Mouse (Mus musculus): ENCODE measurements at regions not wholly inside any gene's neighbourhood (a gene's known extent, or its start where the extent isn't known, plus 50 kb on each side); places are given as distances from the start of the nearest gene placed in this dataset.
"Not testable (repeated sequence)": the region's sequence is repeated elsewhere in the genome, so short reads cannot be mapped to it uniquely, and the experiment has no call there.

DNA sequence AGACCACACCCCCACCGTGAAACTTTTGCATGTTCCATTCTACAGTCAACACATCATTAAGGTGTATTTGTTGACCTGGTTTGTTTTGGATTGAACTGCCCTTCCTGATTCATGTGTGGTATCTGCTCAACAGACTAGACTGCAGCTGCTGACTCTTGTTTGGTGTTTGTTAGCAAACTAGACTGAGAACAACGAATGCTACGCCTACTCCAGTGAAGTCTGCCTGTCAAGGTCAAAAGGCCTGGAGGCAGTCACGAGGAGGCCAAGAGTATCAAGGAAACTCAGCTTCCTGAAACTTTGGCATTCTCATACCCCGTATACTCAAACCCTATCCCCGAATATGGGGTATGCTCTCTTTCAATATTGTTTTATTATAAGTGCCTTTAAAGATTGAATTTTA, 194.2 kb upstream of the Spin1 start:
- DNase-seq (ENCODE audit: low spot score in 2 of 2); intact Hi-C loops (cut with DNase I): not testable (repeated sequence)

DNA sequence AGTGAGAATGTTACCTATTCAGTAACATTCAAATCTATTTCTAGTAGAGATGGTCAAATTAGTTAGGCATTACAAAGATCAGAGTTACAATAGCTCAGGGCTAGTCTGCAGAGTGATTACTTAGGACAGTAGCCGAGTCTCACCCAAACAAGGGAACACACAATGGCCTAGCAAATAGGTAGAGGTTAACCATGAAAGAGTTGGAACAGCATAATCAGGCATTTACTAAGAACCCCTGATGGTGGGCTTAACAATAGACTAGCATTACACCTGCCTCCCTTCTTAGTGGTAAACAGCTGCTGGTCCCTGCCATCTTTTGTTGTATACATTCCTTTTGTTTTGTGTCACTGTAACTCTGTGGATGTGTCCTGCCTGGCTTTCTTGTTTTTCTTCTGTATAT, 193.8 kb upstream of the Spin1 start:
- DNase-seq (ENCODE audit: low spot score in 2 of 2) = no peak
- intact Hi-C loops (cut with DNase I) = no loop called here

DNA sequence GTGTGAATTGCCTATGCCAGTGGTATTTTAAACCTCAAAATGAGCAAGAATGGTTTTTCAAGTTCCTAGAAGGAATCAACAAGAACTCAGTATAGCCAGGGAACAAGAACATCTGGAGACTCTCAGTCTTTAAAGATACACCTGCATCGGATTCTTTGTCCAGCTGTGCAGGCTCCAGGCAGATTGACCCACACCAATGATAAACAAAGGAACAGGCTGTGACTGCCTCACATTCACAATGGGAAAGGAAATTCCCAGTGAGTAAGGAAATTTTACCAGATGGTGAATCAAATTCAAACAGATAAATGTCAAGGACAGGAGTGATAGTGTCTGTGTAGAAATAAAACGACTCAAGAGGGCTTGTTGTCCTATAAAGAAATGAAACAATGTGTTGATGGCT, 187.9 kb upstream of the Spin1 start:
- intact Hi-C loops (cut with DNase I); DNase-seq (ENCODE audit: low spot score in 2 of 2): not testable (repeated sequence)

DNA sequence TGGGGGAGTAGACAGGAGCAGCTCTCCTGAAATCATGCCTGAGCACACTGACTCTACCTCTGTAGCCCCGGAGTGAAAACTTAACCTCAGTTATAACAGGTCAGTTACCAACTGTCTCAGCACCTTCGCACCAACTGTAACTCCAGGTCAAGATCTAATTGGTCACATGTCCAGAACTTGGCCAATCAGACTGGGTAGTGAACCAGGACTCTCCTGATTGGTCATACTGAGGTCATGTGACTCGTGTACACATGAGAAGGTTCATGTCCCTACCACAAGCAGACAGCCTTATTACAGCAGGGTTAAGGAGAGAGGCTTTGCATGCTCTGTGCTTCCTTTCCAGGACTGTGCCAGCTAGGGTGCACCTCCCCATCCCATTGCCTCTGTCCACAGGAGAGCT, 166.7 kb upstream of the Spin1 start:
- DNase-seq (ENCODE audit: low spot score in 2 of 2); intact Hi-C loops (cut with DNase I): not testable (repeated sequence)

DNA sequence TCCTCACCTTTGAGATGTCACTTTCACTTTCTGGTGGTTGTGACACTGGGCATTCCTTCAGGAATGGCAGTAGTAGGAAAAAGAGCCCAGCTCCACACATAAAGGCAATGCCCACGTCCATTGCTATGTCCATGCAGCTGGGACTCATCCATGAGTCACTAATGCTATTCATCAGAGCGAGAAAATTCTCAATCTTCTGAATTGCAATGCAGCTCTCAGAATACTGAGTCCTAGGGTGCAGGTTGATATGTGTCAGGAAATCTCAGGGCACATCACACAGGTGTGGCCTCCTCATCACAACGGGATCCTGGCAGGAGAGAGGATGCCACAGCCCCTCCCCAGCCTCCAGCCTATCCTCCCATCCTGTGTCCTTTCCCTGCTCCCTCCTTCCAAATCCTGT, 158.1 kb upstream of the Spin1 start:
- DNase-seq (ENCODE audit: low spot score in 2 of 2) = no peak
- intact Hi-C loops (cut with DNase I) = no loop called here

DNA sequence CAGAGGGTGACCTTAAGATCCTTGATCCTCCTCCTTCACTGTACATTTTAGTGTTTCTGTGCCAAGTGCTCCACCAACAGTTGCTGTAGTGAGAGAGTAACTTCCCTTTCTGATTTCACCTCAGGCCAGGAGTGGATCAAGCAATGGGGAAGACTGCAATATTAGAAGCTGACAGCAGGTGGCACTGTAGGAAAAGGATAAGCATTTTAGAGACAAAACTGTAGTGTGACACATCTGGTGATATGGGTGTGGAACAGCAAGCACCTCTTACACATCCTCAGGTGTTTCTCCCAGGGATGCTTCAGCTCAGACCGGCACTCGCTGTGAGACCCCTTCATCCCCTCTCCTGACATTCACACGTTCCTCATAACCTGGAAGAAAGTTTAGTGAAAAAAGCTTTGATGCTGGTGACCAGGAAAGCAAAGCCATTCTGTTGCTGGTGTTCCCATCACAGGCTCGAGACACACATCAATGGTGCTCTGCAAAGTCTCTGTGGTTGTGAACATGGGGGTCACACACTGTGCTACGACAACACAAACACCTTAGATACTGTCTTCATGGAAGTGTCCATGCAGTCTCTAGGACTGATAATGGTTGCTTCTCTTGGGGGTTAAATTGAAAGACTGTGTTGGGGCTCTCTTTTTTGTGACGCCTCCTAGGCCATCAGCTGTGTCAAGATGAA, 151.0 kb upstream of the Spin1 start:
- peak; percentile 88 to 92 for DNase-seq (ENCODE audit: low spot score in 2 of 2)
- intact Hi-C loops (cut with DNase I) = loop anchor here (1.0 to 5.0 kb wide), 2 partner anchors 469 to 668 kb away; no protein-coding TSS in a partner anchor

DNA sequence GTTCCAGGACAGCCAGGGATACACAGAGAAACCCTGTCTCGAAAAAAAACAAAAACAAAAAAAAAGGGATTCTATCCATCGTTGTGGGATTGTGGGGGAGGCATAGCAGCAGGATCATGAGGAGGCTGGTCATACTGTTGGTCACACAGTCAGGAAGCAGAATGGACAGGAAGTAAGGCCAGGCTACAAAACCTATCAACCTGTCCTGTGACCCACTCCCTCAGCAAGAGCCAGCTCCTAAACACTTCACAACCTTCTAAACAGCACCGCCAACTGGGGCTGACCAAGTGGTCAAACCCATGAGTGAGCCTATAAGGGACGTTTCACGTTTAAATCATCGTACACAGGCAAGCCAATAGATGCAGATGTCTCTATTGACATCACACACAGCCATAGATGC, 146.0 kb upstream of the Spin1 start:
- intact Hi-C loops (cut with DNase I) = no loop called here
- no peak for DNase-seq (ENCODE audit: low spot score in 2 of 2)

DNA sequence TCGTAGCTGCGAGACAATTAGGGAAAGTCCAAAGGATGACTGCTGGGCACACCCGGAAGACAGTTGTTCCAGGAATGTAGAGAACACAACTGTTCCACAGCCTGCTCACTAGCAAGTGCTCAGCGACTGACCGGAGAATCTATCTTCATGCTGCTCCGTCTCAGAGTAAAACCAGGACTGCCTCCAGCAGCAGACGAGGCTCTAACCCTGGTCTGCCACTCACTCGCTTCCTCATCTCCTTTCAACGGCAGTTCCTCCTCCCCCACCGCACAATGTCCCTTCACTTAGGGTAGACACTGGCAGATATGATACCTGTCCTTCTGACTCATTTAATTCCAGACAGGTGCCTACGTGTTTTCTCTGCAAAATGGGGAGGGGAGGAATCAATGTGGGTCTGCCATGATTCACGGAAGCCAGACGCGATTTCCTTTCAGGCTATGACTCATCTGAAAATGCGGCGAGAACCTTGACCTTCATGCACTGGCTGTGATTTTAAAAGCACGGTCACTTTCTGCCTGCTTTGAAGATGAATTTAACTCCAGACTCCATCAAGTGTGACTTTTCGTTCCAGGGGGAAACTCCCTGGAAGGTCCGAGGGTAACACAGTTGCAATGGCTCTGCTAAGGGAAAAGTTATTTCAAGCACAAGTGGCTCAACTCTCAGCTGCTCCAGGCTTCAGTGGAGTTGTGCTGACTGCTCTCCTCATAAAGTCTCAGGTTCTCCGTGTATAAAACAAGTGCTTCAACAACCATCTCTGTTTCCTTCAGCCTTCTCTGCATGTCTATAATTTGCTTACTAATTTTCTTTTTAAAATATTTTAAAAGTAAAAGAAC, 142.4 kb upstream of the Spin1 start:
- intact Hi-C loops (cut with DNase I) = no loop called here
- DNase-seq (ENCODE audit: low spot score in 2 of 2) = no peak

DNA sequence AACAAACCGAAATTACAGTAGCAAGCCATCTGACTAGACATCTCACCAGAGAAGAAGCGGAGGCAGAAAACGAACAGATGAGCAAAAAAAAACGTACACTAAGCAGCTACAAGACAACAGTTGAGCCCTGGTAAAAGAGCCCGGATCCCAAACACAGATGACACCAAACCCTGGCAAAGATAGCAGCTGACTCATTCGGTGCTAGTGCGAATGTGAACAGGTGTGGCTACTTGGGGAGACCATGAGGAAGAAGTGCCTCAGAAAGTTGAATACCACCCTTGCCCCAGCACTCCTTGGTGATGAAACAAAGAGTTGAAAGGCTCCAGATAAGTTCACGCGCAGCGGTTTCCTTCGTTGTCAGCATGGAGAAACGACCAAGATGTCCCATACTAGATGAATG, 139.8 kb upstream of the Spin1 start:
- intact Hi-C loops (cut with DNase I) = loop anchor here (5.0 kb wide), 1 partner anchor 211 kb away; the partner anchor contains the start of gene Nxnl2
- no peak for DNase-seq (ENCODE audit: low spot score in 2 of 2)

DNA sequence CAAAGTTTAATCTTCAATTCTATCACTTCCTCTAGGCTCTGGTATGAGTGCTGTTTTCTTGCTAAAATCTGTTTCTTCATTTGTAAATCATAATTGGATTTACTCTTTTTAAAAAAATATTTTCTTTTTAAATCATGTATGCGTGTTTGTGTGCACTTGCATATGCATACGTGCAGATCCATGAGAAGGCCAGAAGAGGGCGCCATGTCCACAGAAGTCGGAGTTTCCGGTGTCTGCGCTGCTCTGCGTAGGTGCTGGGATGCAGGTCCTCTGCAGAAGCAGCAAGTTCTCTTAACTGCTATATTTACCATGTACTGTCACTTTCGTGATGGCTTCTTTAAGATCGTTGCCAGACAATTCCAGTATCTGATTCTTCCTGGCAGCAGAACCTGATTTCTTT, 136.6 kb upstream of the Spin1 start:
- DNase-seq (ENCODE audit: low spot score in 2 of 2) = no peak
- intact Hi-C loops (cut with DNase I) = loop anchor here (5.0 kb wide), 1 partner anchor 208 kb away; the partner anchor contains the start of gene Nxnl2

DNA sequence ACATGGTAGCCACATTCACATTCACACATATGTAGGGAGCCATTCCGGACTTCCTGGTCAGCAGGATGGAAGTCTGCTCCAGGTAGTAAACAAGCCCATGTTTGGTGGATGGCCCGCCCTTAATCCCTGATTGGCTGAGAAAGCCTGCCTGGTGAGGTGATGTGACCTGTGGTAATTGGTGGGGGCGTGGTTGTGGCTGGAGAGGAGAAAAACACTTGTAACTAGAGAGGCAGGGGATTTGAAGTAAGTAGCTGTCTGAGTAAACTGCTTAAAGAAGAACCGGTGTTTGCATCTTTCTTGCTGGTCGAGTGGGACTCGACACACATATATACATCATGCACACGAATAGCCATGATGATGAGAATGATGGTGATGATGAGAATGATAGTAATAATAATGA, 135.6 kb upstream of the Spin1 start:
- intact Hi-C loops (cut with DNase I); DNase-seq (ENCODE audit: low spot score in 2 of 2): not testable (repeated sequence)

DNA sequence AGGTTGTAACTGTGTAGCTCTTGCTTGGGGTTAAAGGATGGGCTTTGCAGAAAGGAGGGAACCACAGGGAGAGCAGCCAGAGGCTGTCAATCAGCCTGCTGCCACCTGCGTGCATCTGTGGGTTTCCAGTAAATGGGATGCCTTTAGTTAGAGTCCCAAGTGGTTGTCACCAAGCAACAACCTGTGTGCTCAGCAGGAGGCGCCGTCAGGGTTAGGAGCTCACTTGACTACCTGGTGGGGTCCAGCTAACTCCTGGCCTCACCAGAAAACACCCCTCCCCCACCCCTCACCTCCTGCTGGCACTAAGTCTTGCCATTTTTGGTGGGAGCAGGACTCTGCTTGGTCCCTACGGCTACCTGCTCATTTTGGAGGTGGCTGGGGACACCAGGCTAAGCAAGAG, 135.0 kb upstream of the Spin1 start:
- intact Hi-C loops (cut with DNase I) = no loop called here
- no peak for DNase-seq (ENCODE audit: low spot score in 2 of 2)

DNA sequence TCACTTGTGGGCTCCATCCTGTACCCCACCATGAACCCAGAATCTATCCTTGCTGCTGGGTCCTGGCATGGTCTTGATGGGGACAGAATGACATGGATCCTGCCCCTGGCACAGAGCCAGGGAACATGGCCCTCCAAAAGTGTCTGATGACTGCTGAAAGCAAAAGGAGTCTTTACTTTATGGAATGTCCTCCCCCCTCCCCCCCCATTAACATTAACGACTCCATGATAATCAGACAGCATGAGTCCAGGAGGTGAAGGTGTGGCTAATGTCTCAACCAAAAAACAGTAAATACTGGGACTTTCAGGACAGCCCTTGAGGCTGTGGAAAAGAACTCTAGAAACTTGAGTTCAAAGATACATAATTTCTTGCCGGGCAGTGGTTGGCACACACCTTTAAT, 133.9 kb upstream of the Spin1 start:
- DNase-seq (ENCODE audit: low spot score in 2 of 2) = no peak
- intact Hi-C loops (cut with DNase I) = no loop called here

DNA sequence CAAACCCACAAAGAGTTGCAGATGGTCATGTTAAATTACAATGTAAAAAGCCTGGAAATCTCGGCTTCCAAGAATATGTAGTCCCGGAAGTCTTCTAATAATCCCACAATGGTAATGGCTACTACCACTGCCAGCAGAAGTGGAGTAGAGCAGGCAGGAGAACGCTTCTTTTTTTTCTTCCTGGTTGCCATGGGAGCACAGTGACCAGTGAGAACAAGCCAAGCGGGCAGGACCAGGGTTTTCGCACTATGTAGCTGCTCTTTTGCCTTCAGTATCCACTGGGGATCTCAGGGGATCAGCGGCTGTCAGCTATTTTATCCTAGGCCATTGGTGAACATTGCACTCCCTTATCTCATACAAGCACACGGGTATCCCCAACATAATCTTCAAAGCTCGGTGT, 127.3 kb upstream of the Spin1 start:
- DNase-seq (ENCODE audit: low spot score in 2 of 2) = no peak
- intact Hi-C loops (cut with DNase I) = no loop called here

DNA sequence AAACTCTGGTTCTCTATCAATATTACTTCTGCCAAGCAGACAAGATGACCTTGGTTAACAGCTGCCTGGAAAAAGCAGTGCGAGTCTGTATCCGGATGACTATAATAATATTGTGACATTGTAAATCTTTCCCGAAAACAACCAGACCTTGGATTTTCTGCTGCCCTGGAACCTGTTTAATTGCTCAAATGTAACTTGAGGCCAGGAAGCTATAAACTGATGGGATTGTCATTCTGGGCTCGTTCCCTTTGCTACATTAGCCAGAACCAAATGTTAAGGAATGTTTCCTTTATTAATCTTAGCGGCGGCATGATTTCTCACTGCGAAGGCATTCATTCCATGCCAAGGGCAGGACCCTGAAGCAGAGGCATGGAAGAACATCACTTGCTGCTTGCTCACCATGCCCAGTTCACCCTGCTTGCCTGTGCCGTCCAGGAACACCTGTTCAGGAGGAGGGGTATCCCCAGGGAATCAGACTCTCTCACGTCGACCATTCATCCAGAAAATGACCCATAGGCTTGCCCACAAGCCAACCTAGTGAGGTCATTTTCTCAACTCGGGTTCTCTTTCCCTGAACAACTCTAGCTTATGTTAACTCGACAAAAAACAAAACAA, 125.3 kb upstream of the Spin1 start:
- intact Hi-C loops (cut with DNase I) = no loop called here
- no peak for DNase-seq (ENCODE audit: low spot score in 2 of 2)

DNA sequence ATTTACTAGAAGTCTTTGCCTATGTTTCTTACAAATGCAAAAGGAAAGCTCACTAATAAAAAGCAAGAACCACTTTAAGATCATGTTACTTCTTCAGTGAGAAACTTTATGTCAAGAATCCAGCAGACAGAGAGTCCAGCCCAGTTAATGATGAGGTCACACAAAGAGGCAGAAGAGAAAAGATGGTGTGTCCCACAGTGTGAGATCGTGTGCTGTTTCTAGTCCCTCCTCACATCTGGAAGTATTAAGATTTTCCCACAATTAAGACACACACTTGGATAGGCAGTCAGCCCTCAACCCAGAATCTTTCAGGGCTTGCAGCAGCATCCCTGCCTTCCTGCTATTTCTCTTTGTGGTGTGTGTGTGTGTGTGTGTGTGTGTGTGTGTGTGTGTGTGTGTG, 118.7 kb upstream of the Spin1 start:
- DNase-seq (ENCODE audit: low spot score in 2 of 2) = no peak
- intact Hi-C loops (cut with DNase I) = no loop called here

DNA sequence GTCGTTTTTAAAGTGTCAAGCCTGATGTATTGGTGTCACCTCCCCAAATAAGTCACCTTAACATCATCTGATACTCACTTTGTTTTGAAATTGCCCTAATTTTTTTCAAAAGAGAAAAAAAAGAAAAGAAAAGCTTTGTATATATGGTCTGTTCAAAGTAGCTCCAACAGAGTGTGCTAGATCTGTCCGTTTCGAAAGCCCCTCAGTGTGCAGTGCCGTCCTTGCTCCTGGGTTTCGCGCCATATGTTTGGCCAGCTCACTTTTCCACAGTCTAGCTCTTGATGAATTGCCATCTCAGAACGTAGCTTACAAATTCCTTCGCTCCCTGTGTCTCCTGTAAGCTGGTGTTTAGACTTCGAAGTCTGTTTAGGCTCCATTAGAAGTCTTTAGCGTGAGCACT, 117.7 kb upstream of the Spin1 start:
- no peak for DNase-seq (ENCODE audit: low spot score in 2 of 2)
- intact Hi-C loops (cut with DNase I) = no loop called here

DNA sequence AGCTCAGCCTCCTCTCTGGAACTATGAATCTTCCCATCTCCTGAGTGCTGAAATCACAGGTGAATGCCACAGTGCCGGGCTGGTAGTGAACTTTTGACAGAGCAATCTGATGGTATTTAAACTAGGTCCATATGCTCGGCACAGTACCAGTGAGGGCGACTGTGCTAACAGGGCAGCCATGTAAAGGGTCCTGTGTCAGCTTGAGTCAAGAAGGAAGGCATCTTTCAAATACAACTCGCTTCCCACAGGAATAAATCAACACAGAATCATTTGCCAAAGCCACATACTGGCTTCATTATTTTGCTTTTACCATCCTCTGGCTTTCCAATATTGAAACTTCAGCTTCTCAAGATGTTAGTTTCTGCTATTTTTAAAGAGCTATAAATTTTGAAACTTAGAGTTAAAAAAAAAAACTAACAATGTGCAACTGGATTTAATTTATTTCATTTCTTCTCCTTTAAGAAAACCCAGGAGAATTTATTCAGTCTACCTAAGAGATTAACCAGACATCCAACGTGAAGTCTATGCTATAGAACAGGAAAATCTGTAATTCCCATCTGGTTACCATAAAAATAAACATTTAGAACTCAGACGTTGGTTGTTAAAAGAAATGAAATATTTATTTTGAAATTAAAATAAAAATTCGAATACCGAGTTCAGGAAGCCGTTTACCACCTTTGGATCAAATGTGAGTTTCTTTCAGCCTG, 108.8 kb upstream of the Spin1 start:
- intact Hi-C loops (cut with DNase I) = no loop called here
- DNase-seq (ENCODE audit: low spot score in 2 of 2) = no peak

DNA sequence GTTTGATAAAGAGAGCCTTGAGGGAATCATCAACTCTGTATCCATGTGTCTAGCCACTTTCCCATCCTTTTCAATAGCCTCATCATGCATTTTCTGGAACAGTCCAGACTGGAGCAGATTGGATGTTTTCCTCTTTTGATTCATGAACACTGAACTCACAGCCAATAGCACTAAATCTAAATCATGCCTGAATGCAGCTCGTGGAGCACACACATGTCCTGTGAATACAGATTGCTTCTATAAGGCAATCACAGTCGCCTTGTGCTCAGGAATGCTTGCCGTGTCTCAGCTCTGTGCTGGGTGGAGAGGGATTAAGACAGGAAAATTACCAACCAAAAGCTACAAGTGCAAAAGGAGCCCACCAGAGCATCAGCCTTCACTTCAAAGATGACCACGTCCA, 100.9 kb upstream of the Spin1 start:
- intact Hi-C loops (cut with DNase I) = no loop called here
- DNase-seq (ENCODE audit: low spot score in 2 of 2) = no peak

DNA sequence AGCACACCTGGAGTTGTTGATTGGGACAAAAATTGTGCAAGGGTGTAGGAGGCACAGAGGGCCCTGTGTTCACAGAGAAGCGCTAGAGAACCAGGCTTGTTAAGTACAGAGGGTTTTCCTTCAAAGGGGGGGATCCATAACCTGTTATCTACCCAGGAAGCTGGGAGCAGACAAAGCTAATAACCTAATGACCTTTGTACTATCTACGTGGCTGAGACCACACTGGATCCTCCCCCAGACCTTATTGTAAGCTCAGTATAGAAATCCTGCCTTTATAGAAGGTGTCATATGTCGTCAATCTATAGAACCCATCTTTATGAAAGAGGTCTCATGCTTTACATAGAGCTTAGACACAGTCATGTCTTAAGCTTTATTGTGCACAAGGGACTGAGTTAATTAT, 95.9 kb upstream of the Spin1 start:
- intact Hi-C loops (cut with DNase I) = no loop called here
- DNase-seq (ENCODE audit: low spot score in 2 of 2) = no peak
